Mouse (Mus musculus) embryo, embryonic 11.5 days (tissue): ENCODE measurements around the gene Ralgps1.

Experiments
- DNase-seq: peaks from one replicate; pipeline ENCODE4 v3.0.0-alpha.2; 2012; ENCODE audit warnings: low read depth, low spot score

The Ralgps1 gene

GRCm38 (mm10) chr2:33280525-33280924 lies 90.8 kb downstream of the Ralgps1 start:
- DNase-seq, result no peak

- no peak for DNase-seq
Observed at GRCm38 (mm10) chr2:33279758-33280157, 91.5 kb downstream of the Ralgps1 start.

GRCm38 (mm10) chr2:33274719-33275490 lies 96.4 kb downstream of the Ralgps1 start:
- DNase-seq, result no peak

GRCm38 (mm10) chr2:33272665-33273439 lies 98.4 kb downstream of the Ralgps1 start:
- no peak for DNase-seq

GRCm38 (mm10) chr2:33271511-33271910 lies 99.8 kb downstream of the Ralgps1 start:
- no peak for DNase-seq

- no peak for DNase-seq
Observed at GRCm38 (mm10) chr2:33270569-33270968, 100.7 kb downstream of the Ralgps1 start.

- DNase-seq, result no peak
Observed at GRCm38 (mm10) chr2:33269132-33269493, 102.2 kb downstream of the Ralgps1 start.

GRCm38 (mm10) chr2:33268384-33269131 lies 102.7 kb downstream of the Ralgps1 start:
- no peak for DNase-seq

- no peak for DNase-seq
Observed at GRCm38 (mm10) chr2:33267075-33267474, 104.2 kb downstream of the Ralgps1 start.

- no peak for DNase-seq
Observed at GRCm38 (mm10) chr2:33265793-33266192, 105.5 kb downstream of the Ralgps1 start.

GRCm38 (mm10) chr2:33261475-33261874 lies 109.8 kb downstream of the Ralgps1 start:
- DNase-seq, result no peak

GRCm38 (mm10) chr2:33260772-33261171 lies 110.5 kb downstream of the Ralgps1 start:
- no peak for DNase-seq

GRCm38 (mm10) chr2:33256769-33257537 lies 114.3 kb downstream of the Ralgps1 start:
- DNase-seq, result no peak

- no peak for DNase-seq
Observed at GRCm38 (mm10) chr2:33254318-33254985, 116.8 kb downstream of the Ralgps1 start.

- DNase-seq, result peak; percentile 26
Observed at GRCm38 (mm10) chr2:33253572-33254190, 117.6 kb downstream of the Ralgps1 start.

GRCm38 (mm10) chr2:33252751-33253150 lies 118.5 kb downstream of the Ralgps1 start:
- no peak for DNase-seq

GRCm38 (mm10) chr2:33249922-33250633 lies 121.2 kb downstream of the Ralgps1 start:
- DNase-seq, result no peak

GRCm38 (mm10) chr2:33248549-33248948 lies 122.7 kb downstream of the Ralgps1 start:
- DNase-seq, result no peak

- no peak for DNase-seq
Observed at GRCm38 (mm10) chr2:33246841-33247240, 124.4 kb downstream of the Ralgps1 start.

- DNase-seq, result no peak
Observed at GRCm38 (mm10) chr2:33245350-33245749, 125.9 kb downstream of the Ralgps1 start.
